Mouse (Mus musculus) lung, embryonic 16.5 days (tissue): Measurements from ENCODE around the gene Rhof. TPM values are rescaled to one million over a fixed set of nuclear protein-coding genes. Genes with fewer than 3 reads are reported as not detected.

Experiments used
- ATAC-seq: fragments of 200-750 bp; cut with Nextera tagmentation; 2 replicates; pipeline ENCODE4 v1.8.0; 2017; ENCODE audit warnings: low read depth, mild to moderate bottlenecking, moderate library complexity
- H3K27ac ChIP-seq: fragments of 300-500 bp; sonication (generic); 2 replicates; pipeline ENCODE4 v1.5.1; 2014; ENCODE audit warnings: mild to moderate bottlenecking, control low read depth, low read length
- H3K27me3 ChIP-seq: fragments of 300-500 bp; sonication (generic); 2 replicates; pipeline ENCODE4 v1.6.1; 2014; ENCODE audit warnings: low read depth, low read length, mixed read lengths; ENCODE audit not compliant: control insufficient read depth, insufficient read depth
- H3K36me3 ChIP-seq: fragments of 300-500 bp; sonication (generic); 2 replicates; pipeline ENCODE4 v1.6.1; 2014; ENCODE audit warnings: low read length; ENCODE audit not compliant: control insufficient read depth, insufficient read depth
- H3K4me1 ChIP-seq: fragments of 300-500 bp; sonication (generic); replicated peaks from 2 replicates; pipeline ENCODE4 v1.6.1; 2014; ENCODE audit warnings: low read length, mixed read lengths; ENCODE audit not compliant: control insufficient read depth, insufficient read depth
- H3K4me2 ChIP-seq: fragments of 300-500 bp; sonication (generic); 2 replicates; pipeline ENCODE4 v1.6.1; 2014; ENCODE audit warnings: low read depth, low read length, control low read depth
- H3K4me3 ChIP-seq: fragments of 300-500 bp; sonication (generic); 2 replicates; pipeline ENCODE4 v1.5.1; 2014; ENCODE audit warnings: mild to moderate bottlenecking, low read length, control low read depth
- H3K9ac ChIP-seq: fragments of 300-500 bp; sonication (generic); 2 replicates; pipeline ENCODE4 v1.6.1; 2014; ENCODE audit warnings: low read length, control low read depth
- H3K9me3 ChIP-seq: fragments of 300-500 bp; sonication (generic); 2 replicates; pipeline ENCODE4 v1.6.1; 2016; ENCODE audit warnings: low read length; ENCODE audit not compliant: control insufficient read depth
- WGBS: fragments of 180-500 bp; shearing (Covaris S2); extraction: QIAGEN DNeasy Blood & Tissue Kit; methylation state at CpG from one replicate; pipeline ENCODE4 v1.1.7; 2014; 5-methylcytosine and 5-hydroxymethylcytosine counted together
- polyA plus RNA-seq: library from polyadenylated mRNA; unstranded; fragments of >200 nt; fragmentation: Nextera tagmentation; extraction: Ambion mirVana; gene quantifications from 2 replicates; pipeline ENCODE4 v1.2.1, GENCODE M21; 2015

The Rhof gene
- polyA plus RNA-seq, 1 experiment from 2014 or later: 5.3 TPM

DNA sequence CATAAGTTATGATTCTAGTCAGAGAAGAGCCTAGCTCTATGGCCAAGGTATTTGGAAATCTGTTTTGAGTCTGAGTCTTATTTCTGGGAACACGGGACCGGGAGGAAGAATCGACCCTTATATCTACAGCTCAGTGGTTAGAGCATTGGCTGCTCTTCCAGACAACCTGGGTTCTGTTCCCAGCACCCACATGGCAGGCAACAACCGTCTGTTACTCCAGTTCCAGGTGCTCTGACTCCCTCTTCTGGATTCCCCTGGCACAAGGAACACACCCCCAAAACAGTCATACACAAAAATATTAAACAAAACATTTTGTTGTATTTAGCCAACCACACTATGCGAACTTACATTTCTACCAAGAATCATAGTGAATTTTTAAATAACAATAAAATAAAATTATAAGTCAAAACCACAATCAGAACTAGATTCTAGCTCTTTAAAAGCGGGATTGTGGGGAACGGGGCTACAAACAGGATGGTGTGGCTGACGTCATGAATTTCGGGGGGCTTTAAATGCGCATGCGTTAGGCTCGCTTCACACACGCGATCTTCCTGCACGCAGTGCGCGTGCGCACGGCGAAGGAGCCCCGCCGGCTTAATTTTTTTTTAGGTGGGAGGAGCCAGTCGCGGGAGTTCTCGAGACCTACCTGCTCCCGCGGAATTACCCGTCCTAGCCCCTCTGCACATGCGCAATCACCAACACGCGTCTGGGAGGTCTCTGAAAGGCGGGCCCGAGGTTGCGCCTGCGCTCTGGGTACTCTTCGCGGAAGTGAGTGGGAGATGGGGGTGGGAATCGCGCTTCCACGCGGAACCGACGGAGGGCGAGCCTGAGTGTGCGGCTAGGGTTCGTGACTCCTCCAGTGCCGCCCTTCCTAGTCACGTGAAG is 74.9 kb downstream of the Rhof start:
- H3K4me1 ChIP-seq: peaks cover 12% of the 10 kb centered on the region
- H3K4me2 ChIP-seq: peak overlapping the region; percentile 58
- no peaks in the 10 kb centered on the region for H3K36me3 ChIP-seq
- no peaks in the 10 kb centered on the region for H3K9me3 ChIP-seq
- H3K4me3 ChIP-seq: peak overlapping the region; percentile 54
- no peaks in the 10 kb centered on the region for H3K27me3 ChIP-seq
- peak overlapping the region; percentile 62 for H3K27ac ChIP-seq
- ATAC-seq: peak; percentile 99
- peak overlapping the region; percentile 69 for H3K9ac ChIP-seq
- WGBS: 7% methylated on average over 48 of the region's 48 CpGs

Other genes with a start within 250 kb of the Rhof start
- gene Kdm2b, start 142.9 kb downstream of the Rhof start, polyA plus RNA-seq: 35.5 and 37.6 TPM in 2 replicates
- 18.2 and 19.3 TPM in 2 replicates for gene Orai1, start 117.6 kb downstream of the Rhof start, polyA plus RNA-seq
- 3.9 and 7.4 TPM in 2 replicates for gene Morn3, start 85.7 kb downstream of the Rhof start, polyA plus RNA-seq
- gene Tmem120b, start 64.3 kb downstream of the Rhof start, polyA plus RNA-seq: 12.4 and 14.5 TPM in 2 replicates
- gene Setd1b, start 9.5 kb upstream of the Rhof start, polyA plus RNA-seq: 8.4 and 9.1 TPM in 2 replicates
- gene Psmd9, start 36.7 kb upstream of the Rhof start, polyA plus RNA-seq: 87.0 and 91.8 TPM in 2 replicates
- gene Hpd, start 50.0 kb upstream of the Rhof start, polyA plus RNA-seq: 0.18 and 0.91 TPM in 2 replicates
- 1.3 and 1.5 TPM in 2 replicates for gene Wdr66, start 119.4 kb upstream of the Rhof start, polyA plus RNA-seq
- gene Bcl7a, start 211.1 kb upstream of the Rhof start, polyA plus RNA-seq: 21.8 and 23.9 TPM in 2 replicates